Mouse (Mus musculus): Measurements from ENCODE around the gene Dennd1a. TPM values are rescaled to one million over a fixed set of nuclear protein-coding genes. Genes with fewer than 3 reads are reported as not detected.

The Dennd1a gene
- total RNA-seq (2021), result 27.1 and 29.1 TPM in 2 replicates
- long read RNA-seq, full-length matches to known transcripts, result 1 of 6 reads
- long read RNA-seq, partial matches to known transcripts, result 0 of 6 reads
- long read RNA-seq, other reads (novel, unspliced or antisense), result 5 of 6 reads

GRCm38 (mm10) chr2:38286733-38287551 is at the start of gene Dennd1a:
Gene Dennd1a, minus strand, starts transcription at chr2:38287390.
- DNase-seq, result peak; percentile 89

- no peak for DNase-seq
Measured at GRCm38 (mm10) chr2:38336606-38337005, 49.4 kb upstream of the Dennd1a start.

- DNase-seq, result no peak
Measured at GRCm38 (mm10) chr2:38333586-38334119, 46.5 kb upstream of the Dennd1a start.

GRCm38 (mm10) chr2:38326671-38327070 is 39.5 kb upstream of the Dennd1a start:
- no peak for DNase-seq

- DNase-seq, result no peak
Measured at GRCm38 (mm10) chr2:38323380-38323779, 36.2 kb upstream of the Dennd1a start.

- no peak for DNase-seq
Measured at GRCm38 (mm10) chr2:38320911-38321310, 33.7 kb upstream of the Dennd1a start.

- DNase-seq, result no peak
Measured at GRCm38 (mm10) chr2:38319086-38319485, 31.9 kb upstream of the Dennd1a start.

GRCm38 (mm10) chr2:38313399-38313798 is 26.2 kb upstream of the Dennd1a start:
- no peak for DNase-seq

GRCm38 (mm10) chr2:38312921-38313320 is 25.7 kb upstream of the Dennd1a start:
- no peak for DNase-seq

GRCm38 (mm10) chr2:38305152-38305551 is 18.0 kb upstream of the Dennd1a start:
- DNase-seq, result no peak

GRCm38 (mm10) chr2:38300941-38301340 is 13.8 kb upstream of the Dennd1a start:
- DNase-seq, result no peak

- DNase-seq, result no peak
Measured at GRCm38 (mm10) chr2:38295939-38296338, 8.7 kb upstream of the Dennd1a start.

GRCm38 (mm10) chr2:38291526-38291925 is 4.3 kb upstream of the Dennd1a start:
- no peak for DNase-seq

GRCm38 (mm10) chr2:38288226-38288625 is 1.0 kb upstream of the Dennd1a start:
- no peak for DNase-seq

GRCm38 (mm10) chr2:38286433-38286732 is 807 bp downstream of the Dennd1a start:
- no peak for DNase-seq

- DNase-seq, result no peak
Measured at GRCm38 (mm10) chr2:38285781-38286432, 1.3 kb downstream of the Dennd1a start.

- no peak for DNase-seq
Measured at GRCm38 (mm10) chr2:38283961-38284360, 3.2 kb downstream of the Dennd1a start.

- no peak for DNase-seq
Measured at GRCm38 (mm10) chr2:38280376-38280775, 6.8 kb downstream of the Dennd1a start.

GRCm38 (mm10) chr2:38274973-38275372 is 12.2 kb downstream of the Dennd1a start:
- no peak for DNase-seq

GRCm38 (mm10) chr2:38263653-38264052 is 23.5 kb downstream of the Dennd1a start:
- DNase-seq, result no peak

- DNase-seq, result no peak
Measured at GRCm38 (mm10) chr2:38259052-38259451, 28.1 kb downstream of the Dennd1a start.

GRCm38 (mm10) chr2:38237616-38238015 is 49.6 kb downstream of the Dennd1a start:
- DNase-seq, result no peak

- no peak for DNase-seq
Measured at GRCm38 (mm10) chr2:38235593-38235992, 51.6 kb downstream of the Dennd1a start.

Data from adrenal gland, postnatal 25 days (tissue).